Mouse (Mus musculus): ENCODE results near the gene Map3k6. TPM values are rescaled to one million over a fixed set of nuclear protein-coding genes. Genes with fewer than 3 reads are reported as not detected.
A peak's percentile ranks its signal among the peaks of the same experiment; 100 is the strongest.

Map3k6 gene
- polyA plus RNA-seq, 1 experiment from 2014 or later, result 1.7 TPM

DNA sequence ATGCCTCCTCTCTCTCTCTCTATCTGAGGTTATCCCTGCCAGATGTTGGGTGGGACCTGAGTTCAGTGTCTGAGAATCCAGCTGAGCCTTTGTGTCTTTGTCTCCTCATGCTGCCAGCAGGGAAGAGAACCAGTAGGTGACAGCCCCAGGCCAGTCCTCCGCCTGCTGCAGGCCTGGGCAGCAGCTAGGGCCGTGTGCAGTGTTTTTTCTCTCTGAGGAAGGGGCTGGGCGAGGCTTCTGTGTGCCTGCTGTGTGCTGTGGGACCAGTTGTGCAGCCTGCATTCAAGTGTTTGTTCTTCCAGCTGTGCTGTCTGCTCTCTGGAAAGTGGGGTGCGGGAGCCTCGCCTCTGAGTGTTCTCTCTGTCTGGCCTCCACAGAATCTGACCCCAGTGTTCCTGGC, 16.7 kb upstream of the Map3k6 start:
- H3K4me3 ChIP-seq, result no peak overlapping the region
- H3K36me3 ChIP-seq, result no peaks in the 10 kb centered on the region
- no peak for DNase-seq (ENCODE audit: low spot score)
- H3K27ac ChIP-seq, result peak overlapping the region; percentile 64
- no peaks in the 10 kb centered on the region for H3K9me3 ChIP-seq (replicated peaks)
- WGBS, result 57% methylated on average over 5 of the region's 5 CpGs
- peaks cover 35% of the 10 kb centered on the region for H3K4me1 ChIP-seq
- H3K27me3 ChIP-seq (ENCODE audit: low read depth, poor library complexity, severe bottlenecking), result peaks cover 51% of the 10 kb centered on the region

DNA sequence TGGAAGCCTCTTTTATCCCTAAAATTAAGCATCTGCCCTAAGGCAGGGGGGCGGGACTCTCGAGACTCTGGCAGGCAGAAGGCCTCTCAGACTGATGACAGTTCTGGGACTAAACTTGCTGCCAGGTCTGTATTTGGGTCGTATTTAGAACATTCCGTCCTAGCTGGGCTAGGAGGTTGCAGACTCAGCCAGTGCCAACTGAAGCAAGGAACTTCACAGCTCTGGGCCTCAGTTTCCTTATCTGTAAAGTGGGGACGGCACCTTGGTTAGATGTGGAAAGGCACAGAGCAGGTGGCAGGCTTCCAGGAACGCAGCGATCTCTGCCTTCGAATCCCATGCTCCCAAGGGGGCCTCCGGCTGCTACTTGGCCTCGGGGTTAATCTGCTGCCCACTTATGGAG, 14.5 kb upstream of the Map3k6 start:
- Histone ChIP-seq H3K9me3 (replicated peaks) (no peaks in the 10 kb centered on the region), H3K4me3 (no peak overlapping the region), H3K4me1 (peaks cover 40% of the 10 kb centered on the region), H3K27ac (no peak overlapping the region), H3K27me3 (ENCODE audit: low read depth, poor library complexity, severe bottlenecking) (peaks cover 29% of the 10 kb centered on the region), H3K36me3 (no peaks in the 10 kb centered on the region)
- 77% methylated on average over 10 of the region's 10 CpGs for WGBS
- no peak for DNase-seq (ENCODE audit: low spot score)

DNA sequence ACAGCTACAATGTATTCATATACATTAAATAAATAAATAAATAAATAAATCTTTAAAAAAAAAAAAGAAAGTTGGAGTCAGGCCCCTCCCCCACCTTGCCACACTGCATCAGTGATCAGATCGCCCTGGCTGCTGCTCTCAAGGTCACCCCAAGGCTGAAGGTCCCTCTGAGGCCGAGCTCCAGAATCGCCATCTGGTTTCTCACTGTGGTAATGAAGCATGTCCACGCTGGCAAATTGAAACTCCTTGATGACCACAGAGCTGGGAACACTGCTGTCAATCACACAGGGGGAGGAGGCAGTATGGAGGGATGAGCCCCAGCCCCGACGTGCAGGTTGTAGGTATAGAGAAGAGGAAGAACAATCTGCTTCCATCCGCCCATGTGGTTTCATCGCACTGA, 13.0 kb upstream of the Map3k6 start:
- H3K36me3 ChIP-seq, result no peaks in the 10 kb centered on the region
- no peaks in the 10 kb centered on the region for H3K9me3 ChIP-seq (replicated peaks)
- no peak overlapping the region for H3K4me3 ChIP-seq
- no peak overlapping the region for H3K27ac ChIP-seq
- H3K4me1 ChIP-seq, result peaks cover 32% of the 10 kb centered on the region
- WGBS, result 73% methylated on average over 8 of the region's 8 CpGs
- DNase-seq (ENCODE audit: low spot score), result no peak
- peaks cover 13% of the 10 kb centered on the region for H3K27me3 ChIP-seq (ENCODE audit: low read depth, poor library complexity, severe bottlenecking)

DNA sequence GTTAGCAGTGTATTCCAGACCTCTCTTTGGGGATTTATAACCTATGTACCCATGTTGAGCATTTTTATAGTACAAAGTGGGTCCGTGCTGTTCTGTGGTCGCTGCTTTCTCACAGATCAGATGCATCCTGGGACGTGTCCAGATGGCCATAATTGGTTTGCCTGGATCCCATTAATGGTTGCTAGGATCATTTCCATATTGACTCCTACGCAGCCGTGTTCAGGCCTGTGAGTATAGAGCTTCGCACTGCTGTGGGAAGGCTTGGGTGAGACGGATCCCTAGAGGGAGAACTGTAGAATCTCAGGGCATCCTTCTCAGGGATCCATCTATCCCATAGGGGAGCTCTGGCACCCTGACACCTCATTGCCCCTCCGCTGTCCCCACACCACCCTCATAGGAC, 11.0 kb upstream of the Map3k6 start:
- Histone ChIP-seq H3K4me1 (peaks cover 16% of the 10 kb centered on the region), H3K36me3 (no peaks in the 10 kb centered on the region), H3K4me3 (no peak overlapping the region), H3K9me3 (replicated peaks) (no peaks in the 10 kb centered on the region), H3K27ac (peak overlapping the region; percentile 42; the same call in 1 of the 2 replicates), H3K27me3 (ENCODE audit: low read depth, poor library complexity, severe bottlenecking) (peaks cover 5% of the 10 kb centered on the region; the same call in 1 of the 2 replicates)
- DNase-seq (ENCODE audit: low spot score), result no peak
- 69% methylated on average over 8 of the region's 8 CpGs for WGBS

DNA sequence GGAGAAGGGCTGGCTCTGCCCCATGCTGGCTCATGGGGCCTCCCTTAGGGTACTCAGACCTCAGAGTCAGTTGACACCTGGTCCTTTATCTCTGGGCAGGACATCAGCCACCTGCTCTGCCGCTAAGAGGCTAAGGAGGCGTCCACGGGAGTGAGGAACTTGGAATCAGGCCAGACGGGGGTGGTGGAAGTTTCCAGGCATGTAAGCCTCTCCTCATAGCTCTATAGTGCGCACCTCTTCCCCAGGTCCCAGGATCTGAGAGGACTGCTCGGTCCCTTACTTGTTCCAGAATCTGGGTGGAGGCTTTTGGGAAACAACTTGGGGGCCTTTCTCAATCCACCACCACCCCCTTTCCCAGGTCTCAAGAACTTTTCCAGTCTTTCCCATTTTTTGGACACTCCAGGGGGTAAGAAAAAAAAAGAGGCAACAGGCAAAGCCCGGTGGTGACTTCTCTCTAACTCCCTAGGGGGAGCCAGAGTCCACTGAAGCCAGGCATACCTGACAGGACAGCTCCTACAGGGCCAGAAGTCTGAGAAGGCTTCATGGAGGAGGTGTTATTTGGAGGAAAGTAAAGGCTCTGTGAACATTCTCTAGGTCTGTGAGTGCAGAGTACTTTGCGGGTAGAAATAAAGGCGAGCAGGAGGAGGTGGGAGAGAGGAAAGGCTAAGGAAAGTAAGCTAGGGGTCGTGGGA, 7.2 kb upstream of the Map3k6 start:
- Histone ChIP-seq H3K27ac (no peak overlapping the region), H3K4me3 (no peak overlapping the region), H3K27me3 (ENCODE audit: low read depth, poor library complexity, severe bottlenecking) (peaks cover 12% of the 10 kb centered on the region; the same call in 1 of the 2 replicates), H3K36me3 (no peaks in the 10 kb centered on the region), H3K4me1 (peaks cover 12% of the 10 kb centered on the region), H3K9me3 (replicated peaks) (no peaks in the 10 kb centered on the region)
- 45% methylated on average over 10 of the region's 10 CpGs for WGBS
- DNase-seq (ENCODE audit: low spot score), result no peak

DNA sequence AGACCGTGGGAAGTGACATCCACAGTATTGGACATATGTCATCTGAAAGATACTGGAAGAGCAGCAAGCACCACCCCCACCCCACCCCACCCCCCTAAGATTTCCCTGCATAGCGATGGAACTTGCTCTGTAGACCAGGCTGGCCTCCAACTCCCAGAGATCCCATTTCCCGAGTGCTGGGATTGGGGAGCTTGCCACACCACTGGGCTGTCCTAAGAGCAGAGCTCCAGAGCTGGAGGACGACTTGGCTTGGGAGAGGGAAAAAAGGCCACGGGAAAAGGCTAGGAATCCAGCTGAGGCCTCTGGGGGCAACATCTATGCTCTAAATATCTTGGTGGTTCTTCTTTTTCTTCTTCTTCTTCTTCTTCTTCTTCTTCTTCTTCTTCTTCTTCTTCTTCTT, 5.8 kb upstream of the Map3k6 start:
- no peaks in the 10 kb centered on the region for H3K9me3 ChIP-seq (replicated peaks)
- 61% methylated on average over 5 of the region's 5 CpGs for WGBS

DNA sequence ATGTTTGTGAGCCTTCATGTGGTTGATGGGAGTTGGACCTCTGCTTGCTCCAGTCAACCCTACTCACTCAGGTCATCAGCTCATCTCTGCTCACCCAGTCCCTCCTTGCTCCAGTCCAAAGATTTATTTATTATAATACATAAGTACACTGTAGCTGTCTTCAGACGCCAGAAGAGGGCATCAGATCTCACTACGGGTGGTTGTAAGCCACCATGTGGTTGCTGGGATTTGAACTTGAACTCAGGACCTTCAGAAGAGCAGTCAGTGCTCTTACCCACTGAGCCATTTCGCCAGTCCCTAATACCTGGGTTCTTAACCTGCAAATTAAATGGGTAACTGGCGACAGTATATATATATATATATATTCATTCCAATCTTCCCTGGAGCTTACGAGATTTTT, 5.2 kb upstream of the Map3k6 start:
- no peaks in the 10 kb centered on the region for H3K9me3 ChIP-seq (replicated peaks)
- no peak overlapping the region for H3K4me3 ChIP-seq
- no peak for DNase-seq (ENCODE audit: low spot score)
- 77% methylated on average over 5 of the region's 5 CpGs for WGBS
- H3K27me3 ChIP-seq (ENCODE audit: low read depth, poor library complexity, severe bottlenecking), result peaks cover 31% of the 10 kb centered on the region
- H3K36me3 ChIP-seq, result no peaks in the 10 kb centered on the region
- H3K27ac ChIP-seq, result no peak overlapping the region
- H3K4me1 ChIP-seq, result peaks cover 5% of the 10 kb centered on the region

More for the DNA sequence above, 5.8 kb upstream of the Map3k6 start:
- no peak for DNase-seq (ENCODE audit: low spot score)
- Histone ChIP-seq H3K27me3 (ENCODE audit: low read depth, poor library complexity, severe bottlenecking) (peaks cover 25% of the 10 kb centered on the region), H3K4me1 (peaks cover 4% of the 10 kb centered on the region), H3K27ac (no peak overlapping the region), H3K4me3 (no peak overlapping the region), H3K36me3 (no peaks in the 10 kb centered on the region)

DNA sequence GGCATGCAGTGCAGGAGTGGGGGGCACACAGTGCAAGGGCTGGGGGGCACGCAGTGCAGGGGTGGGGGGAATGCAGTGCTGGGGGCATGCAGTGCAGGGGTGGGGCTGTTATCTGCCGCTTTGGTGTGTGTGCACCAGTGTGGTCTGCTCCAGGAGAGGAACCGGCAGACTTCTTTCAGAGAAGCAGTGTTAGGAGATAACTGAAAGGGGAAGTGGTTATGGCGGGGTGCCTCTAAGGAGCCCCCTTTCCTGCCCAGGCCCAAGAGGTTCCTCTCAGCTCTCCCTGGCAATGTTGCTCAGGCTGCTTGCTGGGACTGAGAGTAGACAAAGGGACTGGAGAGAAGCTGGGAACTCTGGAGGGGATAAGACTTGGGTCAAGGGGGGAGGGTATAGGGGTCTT, 2.7 kb upstream of the Map3k6 start:
- no peak for DNase-seq (ENCODE audit: low spot score)
- H3K36me3 ChIP-seq, result no peaks in the 10 kb centered on the region
- WGBS, result 77% methylated on average over 4 of the region's 4 CpGs
- H3K4me3 ChIP-seq, result no peak overlapping the region
- H3K4me1 ChIP-seq, result peaks cover 25% of the 10 kb centered on the region
- no peaks in the 10 kb centered on the region for H3K9me3 ChIP-seq (replicated peaks)
- H3K27me3 ChIP-seq (ENCODE audit: low read depth, poor library complexity, severe bottlenecking), result peaks cover 48% of the 10 kb centered on the region
- no peak overlapping the region for H3K27ac ChIP-seq

DNA sequence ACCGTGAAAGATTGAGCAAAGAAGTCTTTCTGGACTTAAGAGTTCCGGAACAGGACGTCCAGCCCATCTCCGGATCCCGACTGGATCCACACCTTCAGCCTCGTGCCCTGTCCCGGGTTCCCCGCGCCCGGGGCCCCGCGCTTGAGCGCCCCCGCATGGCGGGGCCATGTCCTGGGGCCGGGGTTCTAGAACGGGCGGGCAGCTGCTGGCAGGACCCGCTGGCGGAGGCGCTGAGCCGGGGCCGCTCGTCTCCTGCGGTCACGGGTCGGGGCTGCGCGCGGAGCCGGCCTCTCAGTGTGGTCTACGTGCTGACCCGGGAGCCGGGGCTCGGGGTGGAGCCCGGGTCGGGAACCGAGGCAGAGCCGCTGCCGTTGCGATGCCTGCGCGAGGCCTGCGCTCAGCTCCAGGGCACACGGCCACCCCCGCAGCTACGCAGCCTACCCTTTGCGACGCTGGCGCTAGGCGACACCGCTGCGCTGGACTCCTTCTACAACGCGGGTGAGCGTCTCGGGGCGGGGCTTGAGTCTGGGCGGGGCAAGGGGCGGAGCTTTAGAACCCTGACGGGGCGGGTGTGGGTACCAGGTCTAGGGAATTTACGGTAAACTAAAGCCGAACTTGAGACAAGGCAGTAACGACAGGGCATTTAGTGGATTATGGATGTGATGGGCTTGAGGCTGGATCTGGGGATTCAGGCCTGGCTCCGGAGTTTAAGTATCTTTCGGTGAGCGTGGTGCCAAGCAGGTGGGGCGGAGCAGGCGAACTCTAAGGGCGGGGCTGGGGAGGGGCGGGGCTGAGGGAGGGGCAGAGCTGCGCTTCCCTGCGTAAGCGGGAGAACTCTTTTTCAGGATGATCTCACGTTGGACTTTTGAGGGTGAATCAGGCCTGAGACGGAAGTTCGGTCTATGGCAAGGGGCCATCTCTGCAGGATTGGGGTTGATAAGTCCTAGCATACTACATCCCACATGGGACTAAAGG, 603 bp downstream of the Map3k6 start:
- Histone ChIP-seq H3K4me1 (peaks cover 35% of the 10 kb centered on the region), H3K27me3 (ENCODE audit: low read depth, poor library complexity, severe bottlenecking) (peaks cover 68% of the 10 kb centered on the region), H3K27ac (peak overlapping the region; percentile 87), H3K9me3 (replicated peaks) (no peaks in the 10 kb centered on the region), H3K4me3 (peak overlapping the region; percentile 76), H3K36me3 (no peaks in the 10 kb centered on the region)
- under 1% methylated on average over 78 of the region's 78 CpGs for WGBS
- peak; percentile 95 for DNase-seq (ENCODE audit: low spot score)

DNA sequence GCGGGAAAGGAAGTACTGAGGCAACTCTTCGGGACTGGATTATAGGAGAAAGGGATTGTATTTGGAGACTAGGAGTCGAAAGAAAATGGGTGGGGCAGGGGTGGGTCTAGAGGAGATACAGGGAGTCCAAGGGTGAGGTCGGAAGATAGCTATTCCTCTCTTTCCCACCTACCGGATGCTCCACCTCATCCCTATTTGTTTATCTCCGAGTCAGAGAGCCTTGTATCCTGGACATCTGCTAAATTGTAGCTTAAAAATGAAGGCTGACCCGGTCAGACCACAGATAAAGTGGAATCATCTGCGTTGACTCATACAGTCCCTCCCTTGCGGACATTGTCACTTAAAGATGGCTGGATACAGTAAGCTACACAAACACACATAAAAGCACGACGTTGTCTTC, 1.3 kb downstream of the Map3k6 start:
- WGBS, result 37% methylated on average over 11 of the region's 11 CpGs
- H3K27me3 ChIP-seq (ENCODE audit: low read depth, poor library complexity, severe bottlenecking), result peaks cover 75% of the 10 kb centered on the region
- no peaks in the 10 kb centered on the region for H3K9me3 ChIP-seq (replicated peaks)
- peaks cover 39% of the 10 kb centered on the region for H3K4me1 ChIP-seq
- DNase-seq (ENCODE audit: low spot score), result no peak
- 0 out of 2 replicates have a peak overlapping the region, but pooled peaks have one; percentile 87 for H3K27ac ChIP-seq
- H3K36me3 ChIP-seq, result no peaks in the 10 kb centered on the region
- H3K4me3 ChIP-seq, result peak overlapping the region; percentile 76

DNA sequence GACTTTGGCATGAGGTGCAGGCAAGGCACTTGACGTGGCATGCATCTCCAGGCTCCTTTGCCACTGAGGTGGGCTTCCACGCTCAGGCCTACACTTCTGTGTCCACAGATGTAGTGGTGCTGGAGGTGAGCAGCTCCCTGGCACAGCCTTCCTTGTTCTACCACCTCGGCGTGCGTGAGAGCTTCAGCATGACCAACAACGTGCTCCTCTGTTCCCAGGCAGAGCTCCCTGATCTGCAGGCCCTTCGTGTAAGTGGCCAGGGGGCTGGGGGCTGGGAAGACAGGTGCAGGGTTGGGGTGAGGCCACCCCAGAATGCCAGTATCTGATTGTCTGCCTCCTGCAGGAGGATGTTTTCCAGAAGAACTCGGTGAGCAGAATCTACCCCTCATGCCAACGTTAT, 2.1 kb downstream of the Map3k6 start:
- Histone ChIP-seq H3K27ac (no peak overlapping the region), H3K27me3 (ENCODE audit: low read depth, poor library complexity, severe bottlenecking) (peaks cover 83% of the 10 kb centered on the region), H3K9me3 (replicated peaks) (no peaks in the 10 kb centered on the region), H3K4me3 (no peak overlapping the region), H3K4me1 (peaks cover 45% of the 10 kb centered on the region), H3K36me3 (no peaks in the 10 kb centered on the region)
- WGBS, result 63% methylated on average over 9 of the region's 9 CpGs
- DNase-seq (ENCODE audit: low spot score), result no peak

DNA sequence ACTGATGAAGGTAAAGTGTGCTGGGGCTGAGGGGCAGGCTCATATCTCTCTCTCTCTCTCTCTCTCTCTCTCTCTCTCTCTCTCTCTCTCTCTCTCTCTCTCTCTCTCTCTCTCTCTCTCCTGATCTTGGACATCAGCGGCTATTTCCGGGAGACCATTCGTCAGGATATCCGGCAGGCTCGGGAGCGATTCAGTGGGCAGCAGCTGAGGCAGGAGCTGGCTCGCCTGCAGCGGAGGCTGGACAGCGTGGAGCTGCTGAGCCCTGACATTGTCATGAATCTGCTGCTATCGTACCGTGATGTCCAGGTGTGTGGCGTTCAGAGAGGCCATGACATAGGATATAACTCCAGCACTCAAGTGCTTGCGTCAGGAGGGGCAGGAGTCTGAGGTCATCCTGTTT, 2.9 kb downstream of the Map3k6 start:
- 46% methylated on average over 13 of the region's 13 CpGs for WGBS
- H3K9me3 ChIP-seq (replicated peaks), result no peaks in the 10 kb centered on the region
- peaks cover 90% of the 10 kb centered on the region for H3K27me3 ChIP-seq (ENCODE audit: low read depth, poor library complexity, severe bottlenecking)
- H3K4me1 ChIP-seq, result peaks cover 45% of the 10 kb centered on the region
- peak overlapping the region; percentile 11 for H3K27ac ChIP-seq
- no peaks in the 10 kb centered on the region for H3K36me3 ChIP-seq
- no peak overlapping the region for H3K4me3 ChIP-seq
- DNase-seq (ENCODE audit: low spot score), result no peak

DNA sequence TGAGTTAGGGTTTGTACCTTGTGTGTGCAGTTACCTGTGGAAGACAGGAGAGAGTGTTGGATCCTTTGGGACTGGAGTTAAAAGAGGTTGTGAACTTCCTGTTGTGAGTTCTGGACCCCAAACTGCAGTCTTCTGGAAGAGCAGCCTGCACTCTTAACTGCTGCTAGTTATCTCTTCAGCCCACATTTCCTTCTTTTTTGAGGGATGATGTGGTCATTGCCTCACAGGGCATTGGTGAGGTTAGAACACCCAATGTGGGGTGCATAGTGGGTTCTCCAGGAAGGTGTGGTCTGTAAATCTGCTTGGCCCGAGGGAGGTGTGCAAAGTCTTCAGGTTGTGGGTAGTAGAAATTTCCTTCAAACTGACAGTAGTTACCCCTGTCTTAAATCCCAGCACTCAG, 3.7 kb downstream of the Map3k6 start:
- H3K27me3 ChIP-seq (ENCODE audit: low read depth, poor library complexity, severe bottlenecking), result peaks cover 91% of the 10 kb centered on the region
- H3K36me3 ChIP-seq, result no peaks in the 10 kb centered on the region
- no peaks in the 10 kb centered on the region for H3K9me3 ChIP-seq (replicated peaks)
- 74% methylated on average over 1 of the region's 1 CpGs for WGBS
- H3K4me1 ChIP-seq, result peaks cover 45% of the 10 kb centered on the region
- H3K27ac ChIP-seq, result no peak overlapping the region
- H3K4me3 ChIP-seq, result no peak overlapping the region
- no peak for DNase-seq (ENCODE audit: low spot score)

Measured in limb, embryonic 10.5 days (tissue).